Mouse (Mus musculus) heart, postnatal 14 days (tissue): ENCODE measurements around the gene Eepd1. TPM values are rescaled to one million over a fixed set of nuclear protein-coding genes. Genes with fewer than 3 reads are reported as not detected.

Experiments used
- DNase-seq, 2 experiments: peaks; one replicate each; pipeline ENCODE4 v3.0.0; 2021 to 2022
- intact Hi-C: fragments of 180-260 bp; cut with DNase I; formaldehyde crosslinking; loops from one replicate; pipeline ENCODE4 v1.15.1; 2025
- total RNA-seq, 2 experiments: library from RNA; stranded (reverse); gene quantifications; 2 replicates each; pipeline ENCODE4 v1.2.3; 2021

Gene Eepd1
- total RNA-seq, 2 experiments from 2014 or later = 23.2 to 24.0 TPM

DNA sequence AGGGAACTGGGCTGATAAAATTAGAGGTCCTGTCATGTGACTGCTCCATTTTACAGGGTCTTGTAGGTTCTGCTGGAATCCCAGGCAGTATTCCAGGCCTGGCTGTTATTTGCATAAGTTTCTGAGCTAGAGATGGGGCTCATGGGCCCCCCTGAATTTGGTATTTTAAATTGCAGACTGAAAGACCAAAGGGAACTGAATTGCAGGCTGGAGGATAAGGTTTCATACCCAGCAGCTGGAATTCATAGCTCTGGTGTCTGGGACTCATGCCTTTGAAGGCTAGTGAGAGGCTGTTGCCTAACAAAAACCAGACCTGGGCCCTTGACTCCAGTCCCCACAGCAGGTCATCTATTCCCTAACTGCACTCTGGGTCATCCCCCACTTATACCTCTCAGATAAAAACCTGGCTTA lies 45.6 kb downstream of the Eepd1 start:
- intact Hi-C loops = no loop called here
- DNase-seq = peak; percentile 38 to 59

DNA sequence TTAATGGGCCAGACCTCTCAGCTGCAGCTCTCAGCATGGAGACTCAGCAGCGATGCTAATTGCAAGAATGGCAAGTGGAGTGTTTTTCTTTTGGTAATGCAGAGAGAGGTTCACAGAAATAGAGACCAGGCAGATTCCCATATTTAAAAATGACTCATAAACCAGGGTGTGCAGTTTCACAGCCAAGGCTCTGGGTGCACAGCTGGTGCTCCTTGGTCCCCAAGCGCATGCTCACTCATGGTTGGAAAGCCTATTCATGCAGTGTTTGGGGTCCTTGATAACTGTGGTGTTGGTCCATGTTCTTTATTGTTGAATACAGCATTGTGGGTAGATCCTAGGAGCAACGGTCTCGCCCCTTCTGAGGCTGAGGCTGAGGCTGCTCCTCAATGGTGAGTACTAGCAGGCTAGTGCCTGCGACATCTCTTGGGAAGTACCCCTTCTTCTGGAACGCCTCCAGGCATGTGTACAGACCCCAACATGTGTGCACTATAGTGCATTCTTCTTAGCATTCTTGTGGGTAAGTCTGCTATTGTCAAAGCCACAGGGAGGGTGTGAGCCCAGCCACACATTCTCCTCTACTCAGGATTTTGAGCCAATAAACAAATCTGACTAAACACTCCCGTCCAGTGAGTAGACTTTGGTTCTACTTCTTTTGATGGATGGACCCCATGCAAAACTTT lies 46.2 kb downstream of the Eepd1 start:
- DNase-seq = no peak

DNA sequence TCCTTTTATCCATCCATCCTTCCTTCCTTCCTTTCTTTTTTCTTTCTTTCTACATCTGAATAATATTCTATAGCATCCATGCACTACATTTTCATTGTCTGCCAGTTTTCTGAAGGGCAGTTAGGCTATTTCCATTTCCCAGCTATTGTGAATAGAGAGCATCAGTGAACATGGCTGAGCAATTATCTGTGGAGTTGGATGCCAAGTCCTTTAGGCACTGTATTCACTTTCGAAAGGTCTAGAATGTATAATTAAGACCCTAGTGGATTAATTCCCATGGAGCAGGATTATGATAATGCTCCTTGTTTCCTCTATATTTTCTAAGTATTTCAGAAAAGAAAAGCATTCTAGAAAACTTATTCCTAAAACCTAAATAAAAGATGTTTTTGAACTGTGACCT lies 50.3 kb downstream of the Eepd1 start:
- intact Hi-C loops = no loop called here
- no peak for DNase-seq

More for the DNA sequence above, 46.2 kb downstream of the Eepd1 start:
- intact Hi-C loops = no loop called here

DNA sequence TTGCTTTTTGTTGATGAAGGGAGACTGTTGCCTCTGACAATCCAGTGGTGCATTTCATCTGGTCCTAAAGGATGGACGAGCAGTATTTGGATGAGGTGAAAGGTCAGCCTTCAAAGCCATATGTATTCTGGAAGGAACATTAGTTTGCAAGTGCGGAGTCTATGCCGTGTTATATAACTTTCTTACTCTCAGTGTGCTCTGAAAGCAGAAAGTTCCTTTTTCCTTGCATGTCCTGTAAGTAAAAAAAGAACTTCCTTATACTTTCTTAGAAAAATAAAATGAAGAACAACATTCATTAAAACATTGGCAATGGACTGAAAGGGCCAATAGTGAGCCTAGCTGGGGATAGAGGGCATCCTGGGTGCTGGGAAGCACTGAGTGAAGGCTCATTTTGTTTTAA lies 50.8 kb downstream of the Eepd1 start:
- intact Hi-C loops = no loop called here

DNA sequence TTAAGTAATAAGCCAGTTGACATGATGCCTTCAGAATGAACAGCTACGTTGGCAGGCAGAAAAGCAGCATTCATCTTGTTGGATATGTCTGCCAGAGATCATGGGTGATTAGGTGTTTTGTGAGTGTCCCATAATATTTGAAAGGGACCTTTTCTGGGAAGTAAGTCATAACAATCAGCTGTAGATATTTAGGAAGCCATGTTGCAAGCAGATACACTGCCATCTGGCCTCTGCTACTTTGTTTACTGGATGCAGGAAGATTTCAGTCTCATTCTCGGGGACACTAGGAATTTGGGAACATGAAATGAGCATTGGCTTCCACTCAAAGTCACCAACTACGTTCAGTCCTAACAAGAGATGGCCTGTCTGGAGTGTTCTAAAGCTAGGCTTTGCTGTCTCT lies 54.1 kb downstream of the Eepd1 start:
- no peak for DNase-seq
- intact Hi-C loops = no loop called here

More for the DNA sequence above, 50.8 kb downstream of the Eepd1 start:
- no peak for DNase-seq

DNA sequence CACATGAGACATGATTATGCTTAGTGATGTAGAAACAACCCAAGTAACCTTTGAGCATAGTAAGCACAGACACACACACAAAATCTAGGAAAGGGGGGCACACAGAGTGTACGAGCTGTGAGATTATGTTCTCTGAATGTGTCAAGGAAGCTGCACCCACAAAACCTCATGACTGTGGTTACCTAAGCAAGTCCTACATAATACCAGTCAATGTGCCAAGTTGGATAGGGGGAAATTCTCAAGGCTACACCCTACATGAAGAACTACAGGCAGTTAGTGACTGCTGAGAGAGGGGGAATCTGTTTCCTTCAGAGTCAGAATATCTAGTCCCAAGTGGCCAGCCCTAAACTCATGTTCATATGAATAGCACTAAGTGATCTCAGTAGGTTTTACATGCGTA lies 58.1 kb downstream of the Eepd1 start:
- no peak for DNase-seq
- intact Hi-C loops = no loop called here

DNA sequence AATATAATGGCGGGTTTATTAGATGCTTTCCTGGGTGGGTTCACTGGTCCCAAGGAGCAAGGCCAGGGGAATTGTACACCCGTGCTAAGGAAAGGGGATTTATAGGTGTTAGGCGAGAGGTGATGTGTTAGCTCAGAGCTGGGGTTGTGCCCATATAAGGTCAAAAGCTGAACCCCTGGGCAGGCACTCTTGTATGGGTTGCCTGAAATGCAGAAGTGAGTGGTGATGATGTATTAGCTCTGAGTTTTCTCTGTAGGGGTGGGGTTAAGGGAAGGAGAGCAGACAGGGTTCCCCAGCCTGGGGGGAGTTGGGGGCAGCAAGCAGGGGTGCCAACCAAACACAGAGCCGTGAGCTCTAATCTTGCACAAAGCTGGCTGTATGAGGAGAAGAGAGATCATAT lies 60.0 kb downstream of the Eepd1 start:
- intact Hi-C loops = no loop called here

DNA sequence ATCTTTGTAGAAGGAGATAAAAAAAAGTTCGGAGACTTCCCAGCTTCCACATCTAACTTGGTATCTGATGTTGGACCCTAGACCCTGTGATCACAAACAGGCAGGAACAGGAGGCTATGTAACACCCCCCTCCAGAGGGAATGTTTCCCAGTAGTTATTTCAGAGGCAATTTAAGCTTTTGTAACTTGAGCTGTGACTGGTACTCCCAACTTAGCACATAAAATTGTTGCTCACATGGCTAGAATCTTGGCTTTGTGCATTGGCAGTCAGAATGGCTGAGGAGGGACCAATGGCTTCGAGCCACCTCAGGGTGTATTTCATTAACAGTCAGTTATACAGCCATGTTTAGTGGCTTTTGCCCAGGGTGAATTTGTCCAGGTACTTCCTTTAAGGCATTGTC lies 63.9 kb downstream of the Eepd1 start:
- peak; percentile 16 to 55 for DNase-seq
- intact Hi-C loops = no loop called here

More for the DNA sequence above, 60.0 kb downstream of the Eepd1 start:
- DNase-seq = no peak

DNA sequence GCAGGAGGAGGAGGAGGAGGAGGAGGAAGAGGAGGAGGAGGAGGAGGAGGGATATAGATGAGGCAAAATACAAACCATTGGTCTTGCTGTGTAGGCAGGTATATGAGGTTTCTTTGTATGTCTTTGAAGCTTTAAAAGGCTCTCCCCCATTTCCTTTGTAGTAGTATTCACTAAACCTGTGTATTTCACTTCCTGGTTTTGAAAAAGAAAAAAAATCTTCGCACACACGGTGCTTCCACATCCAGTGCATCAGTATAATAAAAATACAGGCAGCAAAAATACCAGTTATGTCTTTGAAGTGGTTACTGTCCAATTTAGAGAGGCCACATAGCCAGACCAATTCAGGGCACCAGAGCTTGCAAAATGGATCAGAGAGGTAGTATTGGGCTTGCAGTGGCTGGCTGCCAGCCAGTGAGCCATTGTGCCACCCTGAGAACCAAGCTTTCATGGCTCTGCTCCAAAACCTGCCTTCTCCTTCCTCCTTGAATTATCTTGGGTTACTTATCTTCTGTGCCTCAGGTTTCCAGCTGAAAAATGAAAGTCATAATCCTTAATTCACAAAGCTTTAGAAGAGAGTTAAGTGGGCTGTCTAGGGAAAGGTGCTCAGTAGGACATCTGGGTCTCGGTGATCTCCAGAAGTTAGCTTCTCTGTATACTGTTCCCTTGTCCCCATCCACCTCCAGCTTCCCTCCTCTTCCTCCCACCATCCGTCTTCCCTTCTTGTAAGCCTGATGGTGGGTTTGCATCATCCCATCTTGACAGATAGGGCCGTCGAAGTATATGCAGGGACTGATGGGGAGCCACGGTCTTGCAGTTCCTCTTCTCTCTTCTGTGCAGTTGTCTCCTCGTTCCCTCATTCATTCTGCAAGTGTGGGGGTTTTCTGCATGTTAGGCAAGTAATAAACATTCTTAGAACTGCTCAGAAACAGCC lies 68.0 kb downstream of the Eepd1 start:
- intact Hi-C loops = no loop called here
- DNase-seq = no peak

DNA sequence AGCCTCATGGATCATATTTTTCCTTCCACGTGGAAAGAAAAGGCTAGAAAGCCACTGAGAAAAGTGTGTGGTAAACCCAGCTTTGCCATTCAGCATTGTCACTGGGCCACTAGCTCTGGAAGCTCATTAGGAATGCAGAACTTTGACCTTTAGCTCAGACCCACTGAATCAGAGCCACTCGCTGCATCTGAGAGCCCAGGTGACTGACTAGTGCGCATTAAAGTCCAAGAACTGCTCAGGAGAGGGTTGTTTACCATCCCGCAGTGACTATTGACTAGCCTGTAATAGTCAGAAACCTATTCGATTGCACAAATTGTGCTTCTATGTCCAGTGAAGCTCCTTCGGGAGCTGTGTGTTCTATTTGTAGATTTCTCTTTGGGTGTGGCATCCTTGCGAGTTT lies 68.8 kb downstream of the Eepd1 start:
- intact Hi-C loops = no loop called here
- no peak for DNase-seq

DNA sequence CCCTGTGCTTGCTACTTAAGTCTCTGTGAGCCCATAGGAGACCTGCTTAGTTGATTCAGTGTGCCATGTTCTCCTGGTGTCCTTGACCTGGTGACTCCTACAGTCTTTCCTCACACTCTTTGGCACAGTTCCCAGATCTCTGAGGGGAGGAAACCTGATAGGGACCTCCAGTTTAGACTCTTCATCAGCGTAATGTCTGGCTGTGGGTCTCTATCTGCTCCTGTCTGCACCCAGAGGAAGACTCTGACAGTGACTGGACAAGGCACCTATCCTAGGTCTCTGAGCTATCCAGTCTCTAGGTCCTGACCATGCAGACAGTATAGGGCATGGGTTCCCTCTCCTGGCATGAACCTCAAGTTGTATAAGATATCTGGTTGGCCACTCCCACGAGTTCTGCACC lies 71.2 kb downstream of the Eepd1 start:
- no peak for DNase-seq
- intact Hi-C loops = no loop called here

DNA sequence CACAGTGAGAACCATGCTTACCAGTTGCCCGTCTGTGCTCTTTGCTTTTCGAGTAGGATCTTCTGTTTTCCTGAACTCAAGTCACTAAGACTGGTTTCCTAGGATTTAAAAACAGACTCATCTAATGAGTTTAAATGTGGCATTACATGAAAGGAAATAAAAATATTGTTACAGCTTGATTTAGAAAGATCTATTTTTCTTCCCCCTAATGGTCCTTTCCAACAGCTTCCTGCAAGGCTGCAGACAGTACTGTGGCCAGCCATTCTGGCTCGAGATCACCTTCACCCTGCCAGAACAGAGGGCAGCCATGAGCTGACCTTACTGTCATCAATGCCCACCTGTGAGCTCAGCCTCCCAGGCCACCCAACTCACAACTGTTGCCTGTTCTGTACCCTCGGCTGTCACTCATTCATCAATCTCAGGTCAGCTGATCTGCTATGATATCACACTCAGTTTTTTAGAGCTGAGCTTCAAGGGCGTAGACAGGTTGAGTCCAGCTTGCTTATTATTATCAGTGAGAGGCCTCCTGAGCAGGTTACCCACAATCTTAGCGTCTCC lies 73.0 kb downstream of the Eepd1 start:
- intact Hi-C loops = no loop called here
- DNase-seq = peak; percentile 17 to 22

DNA sequence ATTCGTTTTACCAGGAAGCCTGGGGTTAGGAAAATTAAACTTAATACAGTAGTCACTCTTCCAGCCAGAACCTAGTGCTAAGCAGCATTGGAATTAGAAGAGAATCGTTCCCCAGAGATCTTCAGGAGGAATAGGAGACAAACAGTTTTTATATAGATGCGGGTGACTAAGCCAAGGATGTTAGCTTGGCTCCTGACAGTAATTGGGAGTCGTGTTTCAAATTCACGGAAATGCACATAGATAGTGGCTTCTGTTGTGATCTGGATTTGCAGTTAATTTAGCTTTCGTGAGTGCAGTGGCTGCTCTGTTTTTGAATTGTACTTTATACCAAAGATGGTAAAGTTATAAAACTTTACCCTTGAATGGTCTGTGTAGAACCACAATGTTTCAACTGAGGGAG lies 73.9 kb downstream of the Eepd1 start:
- DNase-seq = no peak
- intact Hi-C loops = loop anchor here (5.0 kb wide), 1 partner anchor 73 kb away; the partner anchor contains the start of gene Eepd1

DNA sequence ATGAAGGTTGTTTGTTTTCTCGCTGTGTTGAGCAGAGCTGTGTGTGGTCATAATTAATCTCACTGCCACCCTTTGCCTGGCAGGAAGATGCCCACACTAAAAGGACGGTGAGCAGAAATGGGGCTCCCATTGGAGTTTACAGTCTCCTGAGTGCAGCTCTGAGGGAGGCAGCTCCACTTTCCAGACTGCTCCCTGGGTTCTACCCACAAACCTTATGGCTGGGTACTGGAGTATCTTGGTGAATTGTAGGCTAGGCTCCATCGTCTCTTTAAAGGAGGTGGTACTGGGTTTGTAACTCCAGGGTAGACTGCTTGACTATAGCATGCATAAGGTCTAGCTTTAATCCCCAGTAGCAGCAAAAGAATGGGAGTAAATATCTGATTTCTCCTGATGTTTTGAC lies 74.7 kb downstream of the Eepd1 start:
- intact Hi-C loops = loop anchor here (5.0 kb wide), 1 partner anchor 74 kb away; the partner anchor contains the start of gene Eepd1
- no peak for DNase-seq

DNA sequence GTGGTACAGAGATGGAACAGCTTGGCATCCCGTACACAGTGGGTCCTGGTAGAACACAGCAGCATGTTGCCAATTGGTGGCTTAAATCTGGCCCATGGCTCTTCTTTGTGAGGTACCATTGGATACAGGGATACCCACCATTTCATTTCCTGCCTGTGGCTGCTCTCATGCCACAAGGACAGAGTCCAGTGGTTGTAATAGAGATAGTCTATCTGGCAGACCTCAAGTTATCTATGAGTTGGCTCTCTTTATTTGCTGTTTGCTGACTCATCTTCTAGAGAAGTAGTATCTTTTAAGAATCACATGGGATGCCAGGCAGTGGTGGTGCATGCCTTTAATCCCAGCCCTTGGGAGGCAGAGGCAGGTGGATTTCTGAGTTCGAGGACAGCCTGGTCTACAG lies 76.0 kb downstream of the Eepd1 start:
- DNase-seq = no peak
- intact Hi-C loops = loop anchor here (5.0 kb wide), 1 partner anchor 75 kb away; the partner anchor contains the start of gene Eepd1

DNA sequence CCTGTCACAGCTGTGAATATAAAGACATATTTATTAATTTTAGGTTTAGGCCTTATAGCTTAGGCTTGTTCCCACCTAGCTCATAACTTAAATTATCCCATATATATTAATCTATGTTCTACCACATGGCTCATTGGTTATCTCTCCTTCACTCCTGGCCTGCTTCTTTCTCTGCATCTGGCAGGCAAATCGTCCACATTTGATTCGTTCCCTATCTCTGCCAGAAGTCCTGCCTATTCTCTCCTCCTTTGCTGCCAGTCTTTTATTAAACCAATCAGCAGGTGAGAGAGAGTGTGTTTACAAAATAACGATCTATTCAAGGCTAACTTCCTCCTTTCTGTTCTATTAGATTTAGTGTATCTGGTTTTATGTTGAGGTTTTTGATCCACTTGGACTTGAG lies 77.5 kb downstream of the Eepd1 start:
- no peak for DNase-seq
- intact Hi-C loops = loop anchor here (5.0 kb wide), 1 partner anchor 77 kb away; the partner anchor contains the start of gene Eepd1

DNA sequence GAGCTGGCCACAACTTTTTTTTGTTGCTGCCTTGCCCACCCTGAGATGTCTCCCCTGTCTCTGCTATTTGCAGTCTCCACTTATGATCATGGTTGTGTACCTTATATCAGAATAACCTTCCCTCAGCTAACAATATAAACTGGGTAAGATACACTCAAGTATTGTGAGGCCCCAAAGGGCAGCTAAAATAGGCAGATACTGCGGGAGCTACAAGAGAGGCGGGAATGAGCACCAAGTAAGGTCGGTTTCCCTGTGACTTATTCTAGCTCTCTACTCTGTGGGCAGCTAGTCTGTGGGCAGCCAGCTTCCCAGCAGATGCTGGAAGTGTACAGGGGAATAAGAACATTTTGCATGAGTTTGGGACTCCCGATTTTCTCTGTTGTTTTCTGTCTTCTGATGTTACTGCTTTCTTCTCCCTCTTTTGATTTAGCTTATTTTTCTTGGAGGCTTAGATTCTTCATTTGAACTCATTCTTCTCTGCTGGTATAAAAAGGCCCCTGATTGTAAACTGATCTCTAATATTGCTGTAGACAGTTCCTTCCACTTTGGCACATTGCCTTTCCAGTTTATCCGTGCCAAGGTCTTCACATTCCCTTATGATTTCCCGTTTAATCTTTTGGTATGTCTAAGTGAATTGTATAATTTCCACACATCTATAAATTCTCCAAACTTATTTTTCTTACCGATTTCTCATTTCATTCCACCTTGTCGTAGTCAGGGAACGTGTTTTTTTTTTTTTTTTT lies 78.8 kb downstream of the Eepd1 start:
- no peak for DNase-seq
- intact Hi-C loops = no loop called here

DNA sequence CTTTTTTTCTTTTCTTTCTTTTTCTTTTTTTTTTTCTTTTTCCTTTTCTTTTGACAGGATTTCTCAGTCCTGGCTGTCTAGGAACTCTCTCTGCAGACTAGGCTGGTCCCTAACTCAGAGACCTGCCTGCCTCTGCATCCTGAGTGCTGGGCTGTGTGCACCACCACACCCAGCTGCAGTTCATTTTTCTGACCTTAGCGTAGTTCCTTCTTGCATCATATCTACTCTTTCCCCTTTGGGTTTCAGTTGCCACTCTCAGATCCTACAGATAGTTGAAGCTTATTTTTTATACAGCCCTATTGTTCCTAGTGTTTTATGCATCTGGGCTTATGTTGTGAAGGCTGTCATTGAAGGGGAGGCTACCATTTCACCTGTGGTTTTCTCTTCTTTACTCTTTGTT lies 79.8 kb downstream of the Eepd1 start:
- intact Hi-C loops = no loop called here

DNA sequence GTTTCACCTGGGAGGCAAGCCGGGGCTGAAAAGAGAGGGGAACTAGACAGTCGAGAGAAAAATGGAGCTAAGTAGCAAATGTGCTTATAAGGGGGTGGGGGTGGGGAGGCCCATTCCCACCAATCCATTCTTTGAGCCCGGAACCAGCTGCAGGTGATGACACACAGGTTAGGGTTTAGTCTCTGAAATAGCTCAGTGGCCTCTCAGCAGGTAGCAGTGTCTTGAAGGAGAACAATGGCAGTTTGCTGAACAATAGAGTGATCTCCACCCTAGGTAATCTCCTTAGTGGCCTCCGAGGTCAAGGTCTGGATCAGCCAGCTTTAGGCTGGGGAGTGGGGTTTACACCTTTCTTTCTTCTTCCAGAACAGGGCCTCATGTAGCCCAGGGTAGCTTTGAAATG lies 82.5 kb downstream of the Eepd1 start:
- intact Hi-C loops = no loop called here
- DNase-seq = no peak

More for the DNA sequence above, 79.8 kb downstream of the Eepd1 start:
- DNase-seq = no peak

DNA sequence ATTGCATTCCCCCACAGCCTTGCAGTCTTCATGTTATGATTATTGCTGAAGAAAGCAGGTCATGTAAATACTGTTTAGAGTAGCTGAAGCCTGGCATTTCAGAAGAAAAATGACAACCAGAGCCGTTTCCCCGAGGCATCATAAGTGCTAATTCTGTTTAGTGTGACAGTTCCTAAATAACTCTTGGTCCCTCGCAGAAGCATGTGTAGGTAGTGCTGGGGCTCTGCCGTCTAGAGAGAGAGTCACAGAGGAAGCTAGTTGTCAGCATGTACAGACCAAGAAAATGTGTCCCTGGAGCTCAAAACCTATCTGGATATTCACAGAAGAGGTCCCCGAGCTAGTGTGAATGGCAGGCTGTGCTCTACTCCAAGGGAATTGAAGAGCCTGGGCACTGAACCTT lies 85.7 kb downstream of the Eepd1 start:
- no peak for DNase-seq
- intact Hi-C loops = no loop called here
